24 mouse cellular contexts compared by ENCODE assay signal in the genomic region with DNA sequence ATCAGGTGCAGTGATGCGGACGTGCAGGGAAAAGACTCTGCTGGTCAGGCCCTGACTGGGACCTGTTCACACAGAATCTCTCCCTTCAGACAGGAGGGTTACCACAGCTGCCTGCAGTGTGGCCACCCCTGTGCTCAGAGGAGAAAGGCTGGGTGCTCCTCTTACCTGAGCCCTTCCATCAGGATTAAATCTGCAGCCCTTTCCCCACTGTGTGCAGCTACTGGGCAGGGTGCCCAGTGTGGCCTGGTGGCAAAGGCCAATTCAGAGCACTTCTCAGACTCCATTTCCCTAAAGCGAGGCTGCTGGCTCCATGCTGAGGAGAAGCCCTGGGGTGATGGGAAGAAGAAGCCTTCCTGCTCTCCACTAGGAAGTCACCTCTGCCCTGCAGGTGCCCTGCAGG. TPM values are rescaled to one million over a fixed set of nuclear protein-coding genes. Genes with fewer than 3 reads are reported as not detected.
DNase-seq lines count a peak whose midpoint lies in the region; ATAC-seq and TF ChIP-seq lines count a peak whose summit lies in the region.
"Had no signal": no experiment of that assay in that cellular context is flagged by ENCODE, and none has a peak within 500 bp of the region (broad histone marks: within the 10 kb centered on the region; RNA-seq: fewer than 3 reads in every experiment).

No protein-coding gene starts in this region.

- TF ChIP-seq CTCF in kidney, adult 2 months (conservative IDR thresholded peaks at IDR 0.05; ENCODE audit: insufficient read depth, insufficient read length, low read depth, low read length), result no peak
- no peak for TF ChIP-seq CTCF in lung, postnatal 0 days (IDR thresholded peaks at IDR 0.05)

- peak; percentile 63 for DNase-seq in cerebellum, adult 9-11 months
- no peak for DNase-seq in kidney, adult 2 months
- DNase-seq in lung, postnatal 0 days (ENCODE audit: low spot score), result no peak
- no peak for DNase-seq in lung, postnatal 4 days
- no peak for DNase-seq in urinary bladder, postnatal 14 days (ENCODE audit: low spot score)
- DNase-seq: adrenal gland, postnatal 36 days; kidney, postnatal 10 days; lung, embryonic 14.5 days; lung, postnatal 36 days; retina, postnatal 1 day; right cerebral cortex, postnatal 25 days; spleen, adult 18-20 months had no signal

- no peak overlapping the region for H3K9ac ChIP-seq in kidney, embryonic 14.5 days (ENCODE audit: low read depth, low read length)
- no peak overlapping the region for H3K9ac ChIP-seq in lung, postnatal 0 days (replicated peaks; ENCODE audit: low read depth)
- H3K9ac ChIP-seq: embryonic facial prominence, embryonic 13.5 days; forebrain, embryonic 12.5 days; hindbrain, embryonic 13.5 days; liver, embryonic 14.5 days; lung, embryonic 14.5 days; midbrain, embryonic 15.5 days; neural tube, embryonic 13.5 days had no signal

- no peak overlapping the region for H3K4me2 ChIP-seq in kidney, embryonic 14.5 days (replicated peaks; ENCODE audit: low read depth, low read length)
- H3K4me2 ChIP-seq in lung, postnatal 0 days (replicated peaks; ENCODE audit: low read depth, low read length), result no peak overlapping the region
- H3K4me2 ChIP-seq: embryonic facial prominence, embryonic 13.5 days; forebrain, embryonic 12.5 days; hindbrain, embryonic 13.5 days; lung, embryonic 14.5 days; midbrain, embryonic 15.5 days; neural tube, embryonic 13.5 days had no signal

- peaks cover 42% of the 10 kb centered on the region for H3K4me1 ChIP-seq in kidney, adult 2 months (ENCODE audit: control insufficient read depth, insufficient read depth, low read length)
- H3K4me1 ChIP-seq in kidney, embryonic 14.5 days (ENCODE audit: control insufficient read depth, insufficient read depth, low read length), result peaks cover 26% of the 10 kb centered on the region
- peaks cover 3% of the 10 kb centered on the region; the same call in 1 of the 2 replicates for H3K4me1 ChIP-seq in lung, postnatal 0 days (ENCODE audit: insufficient read depth, low read depth, low read length)
- H3K4me1 ChIP-seq: midbrain, embryonic 15.5 days had no signal

- H3K9me3 ChIP-seq in kidney, embryonic 14.5 days (ENCODE audit: control insufficient read depth, low read length), result no peaks in the 10 kb centered on the region
- no peaks in the 10 kb centered on the region for H3K9me3 ChIP-seq in lung, postnatal 0 days (ENCODE audit: low read length)
- H3K9me3 ChIP-seq: embryonic facial prominence, embryonic 13.5 days; forebrain, embryonic 12.5 days; hindbrain, embryonic 13.5 days; midbrain, embryonic 15.5 days; neural tube, embryonic 13.5 days had no signal

- TF ChIP-seq POLR2A in kidney, adult 2 months (IDR thresholded peaks at IDR 0.05; ENCODE audit: low read depth, low read length), result no peak

- H3K4me3 ChIP-seq in kidney, adult 2 months (ENCODE audit: insufficient read depth, low read depth, low read length), result no peak overlapping the region
- no peak overlapping the region for H3K4me3 ChIP-seq in kidney, embryonic 14.5 days (ENCODE audit: low read length)
- H3K4me3 ChIP-seq in lung, postnatal 0 days (ENCODE audit: low read depth, low read length), result no peak overlapping the region
- H3K4me3 ChIP-seq: embryonic facial prominence, embryonic 13.5 days; erythroblast, embryonic 14.5 days; forebrain, embryonic 12.5 days; hindbrain, embryonic 13.5 days; midbrain, embryonic 15.5 days; myocyte; neural tube, embryonic 13.5 days had no signal

- no peak for TF ChIP-seq EP300 in lung, postnatal 0 days (IDR thresholded peaks at IDR 0.05)

- H3K36me3 ChIP-seq in kidney, adult 2 months (ENCODE audit: control insufficient read depth, insufficient read depth, low read length), result no peaks in the 10 kb centered on the region; the same call in 1 of the 2 replicates
- peaks cover 46% of the 10 kb centered on the region for H3K36me3 ChIP-seq in kidney, embryonic 14.5 days (ENCODE audit: control insufficient read depth, insufficient read depth, low read length)
- H3K36me3 ChIP-seq in lung, postnatal 0 days (ENCODE audit: insufficient read depth, low read length), result no peaks in the 10 kb centered on the region

- no peak for ATAC-seq in cerebellum, adult (ENCODE audit: insufficient number of reproducible peaks, low FRiP score, low TSS enrichment)
- ATAC-seq in kidney, embryonic 14.5 days (ENCODE audit: low FRiP score, low TSS enrichment), result no peak
- no peak for ATAC-seq in lung, postnatal 0 days
- ATAC-seq: CD4-positive, CD25-positive, alpha-beta regulatory T cell, adult 4 months; inflammation-experienced regulatory T-cells, adult 6 months; midbrain, embryonic 15.5 days had no signal

- H3K27me3 ChIP-seq in kidney, adult 2 months (replicated peaks; ENCODE audit: control insufficient read depth, insufficient read depth, low read length), result no peaks in the 10 kb centered on the region
- no peaks in the 10 kb centered on the region for H3K27me3 ChIP-seq in kidney, embryonic 14.5 days (ENCODE audit: control insufficient read depth, insufficient read depth, low read length)
- no peaks in the 10 kb centered on the region for H3K27me3 ChIP-seq in lung, postnatal 0 days (replicated peaks; ENCODE audit: insufficient read depth, low read length)
- H3K27me3 ChIP-seq: embryonic facial prominence, embryonic 13.5 days; forebrain, embryonic 12.5 days; hindbrain, embryonic 13.5 days; midbrain, embryonic 15.5 days; neural tube, embryonic 13.5 days had no signal

- peak overlapping the region; percentile 11; the same call in 1 of the 2 replicates for H3K27ac ChIP-seq in kidney, adult 2 months (ENCODE audit: insufficient read depth, low read depth, low read length)
- no peak overlapping the region for H3K27ac ChIP-seq in kidney, embryonic 14.5 days (ENCODE audit: low read depth, low read length)
- peak overlapping the region; percentile 2; the same call in 1 of the 2 replicates for H3K27ac ChIP-seq in lung, postnatal 0 days (ENCODE audit: low read length)
- H3K27ac ChIP-seq: forebrain, embryonic 12.5 days; hindbrain, embryonic 13.5 days; liver, embryonic 14.5 days; midbrain, embryonic 15.5 days; neural tube, embryonic 13.5 days had no signal

- WGBS in kidney, adult 2 months, result 72% methylated on average over 3 of the region's 3 CpGs
- WGBS in kidney, embryonic 14.5 days, result 94% methylated on average over 3 of the region's 3 CpGs
- WGBS in lung, postnatal 0 days, result 88% methylated on average over 3 of the region's 3 CpGs

RNA-seq across cellular contexts. Expression of a gene that starts 12.3 kb away (rescaled TPM):
- 70.5 and 77.1 TPM in 2 replicates for polyA plus RNA-seq in kidney, adult 2 months (2012; rRNA removed)
- polyA plus RNA-seq in kidney, embryonic 14.5 days (2014; fragmentation: Nextera tagmentation; extraction: Ambion mirVana), result 3.6 and 6.1 TPM in 2 replicates
- 3.0 and 3.9 TPM in 2 replicates for polyA plus RNA-seq in lung, postnatal 0 days (2015; fragmentation: Nextera tagmentation; extraction: Ambion mirVana)
- polyA plus RNA-seq: erythroblast, embryonic 14.5 days; inflammation-experienced regulatory T-cells, adult 6 months had no signal

RNA-seq across cellular contexts. Expression of a gene that starts 28.3 kb away (rescaled TPM):
- 26.7 and 28.5 TPM in 2 replicates for polyA plus RNA-seq in kidney, adult 2 months (2012; rRNA removed)
- 25.3 and 35.2 TPM in 2 replicates for polyA plus RNA-seq in kidney, embryonic 14.5 days (2014; fragmentation: Nextera tagmentation; extraction: Ambion mirVana)
- 18.1 and 19.1 TPM in 2 replicates for polyA plus RNA-seq in lung, postnatal 0 days (2015; fragmentation: Nextera tagmentation; extraction: Ambion mirVana)

Comparison
In these comparisons a context has a peak if more than half of its experiments do, and no peak if none do; other contexts are left out.
1. RNA of a gene that starts 12.3 kb away (polyA plus RNA-seq): 70.5 to 77.1 TPM in kidney, adult 2 months; 3.6 to 6.1 TPM in kidney, embryonic 14.5 days and 3.0 to 3.9 TPM in lung, postnatal 0 days; every median in the first group is over 10 times any median in the second.